Mouse (Mus musculus) forebrain, embryonic 12.5 days (tissue): ENCODE measurements around the gene Rfx8. TPM values are rescaled to one million over a fixed set of nuclear protein-coding genes. Genes with fewer than 3 reads are reported as not detected.
A peak's percentile ranks its signal among the peaks of the same experiment; 100 is the strongest.

ENCODE experiments used
- ATAC-seq: fragments of 200-750 bp; cut with Nextera tagmentation; 2 replicates; pipeline ENCODE4 v1.8.0; 2017; ENCODE audit warnings: moderate TSS enrichment; ENCODE audit not compliant: low FRiP score
- H3K27ac ChIP-seq: fragments of 300-500 bp; sonication (generic); 2 replicates; pipeline ENCODE4 v1.5.1; 2016; ENCODE audit warnings: mild to moderate bottlenecking
- H3K27me3 ChIP-seq: fragments of 300-500 bp; sonication (generic); 2 replicates; pipeline ENCODE4 v1.6.1; 2016; ENCODE audit warnings: mild to moderate bottlenecking
- H3K36me3 ChIP-seq: fragments of 300-500 bp; sonication (generic); replicated peaks from 2 replicates; pipeline ENCODE4 v1.6.1; 2016; ENCODE audit warnings: mild to moderate bottlenecking
- H3K4me1 ChIP-seq: fragments of 300-500 bp; sonication (generic); 2 replicates; pipeline ENCODE4 v1.6.1; 2016
- H3K4me2 ChIP-seq: fragments of 300-500 bp; sonication (generic); 2 replicates; pipeline ENCODE4 v1.6.1; 2016; ENCODE audit warnings: mild to moderate bottlenecking, moderate library complexity
- H3K4me3 ChIP-seq: fragments of 300-500 bp; sonication (generic); replicated peaks from 2 replicates; pipeline ENCODE4 v1.5.1; 2016; ENCODE audit warnings: mild to moderate bottlenecking
- H3K9ac ChIP-seq: fragments of 300-500 bp; sonication (generic); 2 replicates; pipeline ENCODE4 v1.6.1; 2016; ENCODE audit warnings: mild to moderate bottlenecking
- H3K9me3 ChIP-seq: fragments of 300-500 bp; sonication (generic); 2 replicates; pipeline ENCODE4 v1.6.1; 2016
- WGBS: fragments of 180-500 bp; shearing (Covaris S2); methylation state at CpG from one replicate; pipeline ENCODE4 v1.1.7; 2016; 5-methylcytosine and 5-hydroxymethylcytosine counted together
- polyA plus RNA-seq: library from polyadenylated mRNA; unstranded; fragments of >200 nt; fragmentation: Nextera tagmentation; extraction: Ambion mirVana; gene quantifications from 2 replicates; pipeline ENCODE4 v1.2.1, GENCODE M21; 2016

Gene Rfx8
- polyA plus RNA-seq, 1 experiment from 2014 or later, result not detected

- Histone ChIP-seq H3K9ac (peak overlapping the region; percentile 72), H3K4me1 (peaks cover 25% of the 10 kb centered on the region), H3K36me3 (no peaks in the 10 kb centered on the region), H3K9me3 (no peaks in the 10 kb centered on the region), H3K4me2 (peak overlapping the region; percentile 100), H3K4me3 (peak overlapping the region; percentile 60), H3K27me3 (peaks cover 50% of the 10 kb centered on the region), H3K27ac (no peak overlapping the region)
- WGBS, result under 1% methylated on average over 73 of the region's 73 CpGs
- ATAC-seq, result peak; percentile 92
Measured at GRCm38 (mm10) chr1:39650435-39651240, 70.2 kb downstream of the Rfx8 start.

- H3K36me3 ChIP-seq, result no peaks in the 10 kb centered on the region
- H3K4me2 ChIP-seq, result peak overlapping the region; percentile 100
- H3K4me3 ChIP-seq, result peak overlapping the region; percentile 60
- no peak for ATAC-seq
- no peaks in the 10 kb centered on the region for H3K9me3 ChIP-seq
- H3K27ac ChIP-seq, result no peak overlapping the region
- H3K9ac ChIP-seq, result peak overlapping the region; percentile 72
- WGBS, result 19% methylated on average over 17 of the region's 17 CpGs
- peaks cover 25% of the 10 kb centered on the region for H3K4me1 ChIP-seq
- peaks cover 50% of the 10 kb centered on the region for H3K27me3 ChIP-seq
Measured at GRCm38 (mm10) chr1:39649691-39650434, 70.9 kb downstream of the Rfx8 start.

- Histone ChIP-seq H3K4me3 (no peak overlapping the region), H3K36me3 (no peaks in the 10 kb centered on the region), H3K4me2 (no peak overlapping the region), H3K9me3 (no peaks in the 10 kb centered on the region), H3K4me1 (peaks cover 25% of the 10 kb centered on the region), H3K9ac (no peak overlapping the region), H3K27me3 (peaks cover 53% of the 10 kb centered on the region), H3K27ac (no peak overlapping the region)
- 49% methylated on average over 7 of the region's 7 CpGs for WGBS
- no peak for ATAC-seq
Measured at GRCm38 (mm10) chr1:39648584-39648983, 72.2 kb downstream of the Rfx8 start.

- H3K9me3 ChIP-seq, result peaks cover 4% of the 10 kb centered on the region; the same call in 1 of the 2 replicates
- no peak overlapping the region for H3K9ac ChIP-seq
- peaks cover 36% of the 10 kb centered on the region for H3K27me3 ChIP-seq
- WGBS, result 44% methylated on average over 8 of the region's 8 CpGs
- H3K36me3 ChIP-seq, result no peaks in the 10 kb centered on the region
- H3K4me1 ChIP-seq, result peaks cover 24% of the 10 kb centered on the region
- no peak overlapping the region for H3K4me2 ChIP-seq
- no peak for ATAC-seq
- no peak overlapping the region for H3K4me3 ChIP-seq
- H3K27ac ChIP-seq, result 0 out of 2 replicates have a peak overlapping the region, but pooled peaks have one; percentile 38
Measured at GRCm38 (mm10) chr1:39645905-39646759, 74.7 kb downstream of the Rfx8 start.

GRCm38 (mm10) chr1:39644333-39644732, 76.5 kb downstream of the Rfx8 start:
- no peak overlapping the region for H3K9ac ChIP-seq
- H3K36me3 ChIP-seq, result no peaks in the 10 kb centered on the region
- WGBS, result 68% methylated on average over 1 of the region's 1 CpGs
- H3K4me1 ChIP-seq, result peaks cover 9% of the 10 kb centered on the region; the same call in 1 of the 2 replicates
- no peak overlapping the region for H3K4me2 ChIP-seq
- peaks cover 4% of the 10 kb centered on the region; the same call in 1 of the 2 replicates for H3K9me3 ChIP-seq
- no peak for ATAC-seq
- no peak overlapping the region for H3K4me3 ChIP-seq
- H3K27ac ChIP-seq, result no peak overlapping the region
- peaks cover 20% of the 10 kb centered on the region for H3K27me3 ChIP-seq

GRCm38 (mm10) chr1:39641667-39642066, 79.1 kb downstream of the Rfx8 start:
- Histone ChIP-seq H3K9ac (no peak overlapping the region), H3K9me3 (peaks cover 4% of the 10 kb centered on the region; the same call in 1 of the 2 replicates), H3K4me1 (peaks cover 12% of the 10 kb centered on the region; the same call in 1 of the 2 replicates), H3K4me3 (no peak overlapping the region), H3K36me3 (no peaks in the 10 kb centered on the region), H3K27me3 (peaks cover 3% of the 10 kb centered on the region), H3K27ac (no peak overlapping the region), H3K4me2 (no peak overlapping the region)
- no peak for ATAC-seq
- 89% methylated on average over 7 of the region's 7 CpGs for WGBS

- Histone ChIP-seq H3K4me2 (no peak overlapping the region), H3K9me3 (peaks cover 4% of the 10 kb centered on the region; the same call in 1 of the 2 replicates), H3K4me3 (no peak overlapping the region), H3K4me1 (peaks cover 10% of the 10 kb centered on the region), H3K9ac (no peak overlapping the region), H3K27me3 (no peaks in the 10 kb centered on the region; the same call in 1 of the 2 replicates), H3K27ac (no peak overlapping the region), H3K36me3 (no peaks in the 10 kb centered on the region)
- 56% methylated on average over 8 of the region's 8 CpGs for WGBS
- ATAC-seq, result no peak
Measured at GRCm38 (mm10) chr1:39637139-39637538, 83.7 kb downstream of the Rfx8 start.

- 1% methylated on average over 5 of the region's 5 CpGs for WGBS
- no peak overlapping the region for H3K4me3 ChIP-seq
- no peaks in the 10 kb centered on the region for H3K36me3 ChIP-seq
- peaks cover 10% of the 10 kb centered on the region for H3K4me1 ChIP-seq
- H3K9ac ChIP-seq, result no peak overlapping the region
- H3K27me3 ChIP-seq, result no peaks in the 10 kb centered on the region; the same call in 1 of the 2 replicates
- H3K4me2 ChIP-seq, result no peak overlapping the region
- peaks cover 1% of the 10 kb centered on the region; the same call in 1 of the 2 replicates for H3K9me3 ChIP-seq
- no peak for ATAC-seq
- H3K27ac ChIP-seq, result no peak overlapping the region
Measured at GRCm38 (mm10) chr1:39636660-39637059, 84.1 kb downstream of the Rfx8 start.

GRCm38 (mm10) chr1:39636196-39636595, 84.6 kb downstream of the Rfx8 start:
- H3K27ac ChIP-seq, result no peak overlapping the region
- H3K4me2 ChIP-seq, result no peak overlapping the region
- ATAC-seq, result no peak
- WGBS, result 34% methylated on average over 5 of the region's 5 CpGs
- peaks cover 10% of the 10 kb centered on the region for H3K4me1 ChIP-seq
- no peaks in the 10 kb centered on the region; the same call in 1 of the 2 replicates for H3K27me3 ChIP-seq
- H3K36me3 ChIP-seq, result no peaks in the 10 kb centered on the region
- H3K4me3 ChIP-seq, result no peak overlapping the region
- H3K9me3 ChIP-seq, result no peaks in the 10 kb centered on the region
- no peak overlapping the region for H3K9ac ChIP-seq

- H3K4me1 ChIP-seq, result no peaks in the 10 kb centered on the region
- WGBS, result 87% methylated on average over 9 of the region's 9 CpGs
- no peak for ATAC-seq
Measured at GRCm38 (mm10) chr1:39628606-39629005, 92.2 kb downstream of the Rfx8 start.

GRCm38 (mm10) chr1:39625491-39625890, 95.3 kb downstream of the Rfx8 start:
- no peaks in the 10 kb centered on the region for H3K36me3 ChIP-seq
- no peak overlapping the region for H3K4me2 ChIP-seq
- no peaks in the 10 kb centered on the region for H3K4me1 ChIP-seq
- no peaks in the 10 kb centered on the region for H3K27me3 ChIP-seq
- H3K27ac ChIP-seq, result no peak overlapping the region
- no peak overlapping the region for H3K4me3 ChIP-seq
- no peak overlapping the region for H3K9ac ChIP-seq
- H3K9me3 ChIP-seq, result no peaks in the 10 kb centered on the region
- WGBS, result 75% methylated on average over 3 of the region's 3 CpGs
- ATAC-seq, result no peak

More at GRCm38 (mm10) chr1:39628606-39629005, 92.2 kb downstream of the Rfx8 start:
- Histone ChIP-seq H3K4me2 (no peak overlapping the region), H3K27me3 (no peaks in the 10 kb centered on the region), H3K27ac (no peak overlapping the region), H3K9ac (no peak overlapping the region), H3K9me3 (no peaks in the 10 kb centered on the region), H3K4me3 (no peak overlapping the region), H3K36me3 (no peaks in the 10 kb centered on the region)
